Mouse (Mus musculus) forebrain, embryonic 16.5 days (tissue): Measurements from ENCODE around the gene Olfr1104. TPM values are rescaled to one million over a fixed set of nuclear protein-coding genes. Genes with fewer than 3 reads are reported as not detected.

Source experiments
- ATAC-seq: fragments of 200-750 bp; cut with Nextera tagmentation; 2 replicates; pipeline ENCODE4 v1.8.0; 2017; ENCODE audit warnings: mild to moderate bottlenecking, moderate library complexity
- H3K27ac ChIP-seq: fragments of 300-500 bp; sonication (generic); 2 replicates; pipeline ENCODE4 v1.5.1; 2014; ENCODE audit warnings: low read length, control low read depth
- H3K27me3 ChIP-seq: fragments of 300-500 bp; sonication (generic); replicated peaks from 2 replicates; pipeline ENCODE4 v1.6.1; 2014; ENCODE audit warnings: low read length; ENCODE audit not compliant: control insufficient read depth, insufficient read depth
- H3K36me3 ChIP-seq: fragments of 300-500 bp; sonication (generic); 2 replicates; pipeline ENCODE4 v1.6.1; 2014; ENCODE audit not compliant: control insufficient read depth, insufficient read depth
- H3K4me1 ChIP-seq: fragments of 300-500 bp; sonication (generic); replicated peaks from 2 replicates; pipeline ENCODE4 v1.6.1; 2014; ENCODE audit warnings: low read length; ENCODE audit not compliant: control insufficient read depth, insufficient read depth
- H3K4me2 ChIP-seq: fragments of 300-500 bp; sonication (generic); 2 replicates; pipeline ENCODE4 v1.6.1; 2014; ENCODE audit warnings: mild to moderate bottlenecking, low read length, control low read depth
- H3K4me3 ChIP-seq: fragments of 300-500 bp; sonication (generic); replicated peaks from 2 replicates; pipeline ENCODE4 v1.5.1; 2014; ENCODE audit warnings: mild to moderate bottlenecking, low read length, control low read depth
- H3K9ac ChIP-seq: fragments of 300-500 bp; sonication (generic); replicated peaks from 2 replicates; pipeline ENCODE4 v1.6.1; 2014; ENCODE audit warnings: low read depth, low read length, control low read depth
- H3K9me3 ChIP-seq: fragments of 300-500 bp; sonication (generic); 2 replicates; pipeline ENCODE4 v1.6.1; 2016; ENCODE audit warnings: low read length; ENCODE audit not compliant: control insufficient read depth
- WGBS: fragments of 180-500 bp; shearing (Covaris S2); extraction: QIAGEN DNeasy Blood & Tissue Kit; methylation state at CpG from one replicate; pipeline ENCODE4 v1.1.7; 2014; 5-methylcytosine and 5-hydroxymethylcytosine counted together
- polyA plus RNA-seq: library from polyadenylated mRNA; unstranded; fragments of >200 nt; fragmentation: Nextera tagmentation; extraction: Ambion mirVana; gene quantifications from 2 replicates; pipeline ENCODE4 v1.2.1, GENCODE M21; 2015

Gene Olfr1104
- polyA plus RNA-seq: not detected in 2 replicates

GRCm38 (mm10) chr2:87026980-87027379 is at the start of gene Olfr1104:
Olfr1104 (minus strand) TSS chr2:87027080.
- Histone ChIP-seq H3K4me2 (no peak within 1 kb of the TSS), H3K27ac (no peak within 1 kb of the TSS), H3K9ac (no peak within 1 kb of the TSS), H3K4me1 (no peaks in the 10 kb centered on the region), H3K4me3 (no peak within 1 kb of the TSS), H3K27me3 (no peaks in the 10 kb centered on the region), H3K9me3 (no peaks in the 10 kb centered on the region), H3K36me3 (no peaks in the 10 kb centered on the region)
- 85% methylated on average over 1 of the region's 1 CpGs for WGBS
- ATAC-seq: no peak

GRCm38 (mm10) chr2:87075717-87076116 is 48.8 kb upstream of the Olfr1104 start, which contains the start of gene Olfr1107:
Olfr1107 (minus strand) TSS chr2:87075817.
- H3K36me3 ChIP-seq: no peaks in the 10 kb centered on the region
- no peak for ATAC-seq
- H3K27me3 ChIP-seq: no peaks in the 10 kb centered on the region
- no peaks in the 10 kb centered on the region for H3K9me3 ChIP-seq
- H3K4me2 ChIP-seq: no peak within 1 kb of the TSS
- WGBS: 84% methylated on average over 1 of the region's 1 CpGs
- H3K9ac ChIP-seq: no peak within 1 kb of the TSS
- H3K4me1 ChIP-seq: no peaks in the 10 kb centered on the region
- H3K4me3 ChIP-seq: no peak within 1 kb of the TSS
- no peak within 1 kb of the TSS for H3K27ac ChIP-seq

GRCm38 (mm10) chr2:87052173-87052572 is 25.3 kb upstream of the Olfr1104 start, which contains the start of gene Olfr1106:
Olfr1106 (minus strand) TSS chr2:87052273.
- 66% methylated on average over 1 of the region's 1 CpGs for WGBS
- H3K4me3 ChIP-seq: no peak within 1 kb of the TSS
- no peaks in the 10 kb centered on the region for H3K9me3 ChIP-seq
- no peak within 1 kb of the TSS for H3K27ac ChIP-seq
- H3K4me2 ChIP-seq: no peak within 1 kb of the TSS
- no peaks in the 10 kb centered on the region for H3K36me3 ChIP-seq
- H3K9ac ChIP-seq: no peak within 1 kb of the TSS
- ATAC-seq: no peak
- H3K27me3 ChIP-seq: no peaks in the 10 kb centered on the region
- no peaks in the 10 kb centered on the region for H3K4me1 ChIP-seq

- no peaks in the 10 kb centered on the region for H3K36me3 ChIP-seq
- H3K4me1 ChIP-seq: no peaks in the 10 kb centered on the region
- no peaks in the 10 kb centered on the region for H3K9me3 ChIP-seq
- H3K9ac ChIP-seq: no peak within 1 kb of the TSS
- ATAC-seq: no peak
- no peak within 1 kb of the TSS for H3K4me3 ChIP-seq
- no peaks in the 10 kb centered on the region for H3K27me3 ChIP-seq
- no peak within 1 kb of the TSS for H3K4me2 ChIP-seq
- H3K27ac ChIP-seq: no peak within 1 kb of the TSS
Measured at GRCm38 (mm10) chr2:87036431-87036830, 9.6 kb upstream of the Olfr1104 start, which contains the start of gene Olfr1105. Olfr1105 (minus strand) TSS chr2:87036531.

- Histone ChIP-seq H3K36me3 (no peaks in the 10 kb centered on the region), H3K4me1 (no peaks in the 10 kb centered on the region), H3K27me3 (no peaks in the 10 kb centered on the region), H3K4me2 (no peak within 1 kb of the TSS), H3K9me3 (no peaks in the 10 kb centered on the region), H3K27ac (no peak within 1 kb of the TSS), H3K4me3 (no peak within 1 kb of the TSS), H3K9ac (no peak within 1 kb of the TSS)
- no peak for ATAC-seq
Measured at GRCm38 (mm10) chr2:86998098-86998497, 28.8 kb downstream of the Olfr1104 start, which contains the start of gene Olfr1102. Olfr1102 (plus strand) TSS chr2:86998398.

GRCm38 (mm10) chr2:86991121-86991520 is 35.8 kb downstream of the Olfr1104 start, which contains the start of gene Olfr1101:
Olfr1101 (minus strand) TSS chr2:86991221.
- ATAC-seq: no peak
- H3K4me1 ChIP-seq: no peaks in the 10 kb centered on the region
- no peak within 1 kb of the TSS for H3K9ac ChIP-seq
- H3K9me3 ChIP-seq: no peaks in the 10 kb centered on the region
- WGBS: 74% methylated on average over 3 of the region's 3 CpGs
- H3K27ac ChIP-seq: no peak within 1 kb of the TSS
- no peak within 1 kb of the TSS for H3K4me2 ChIP-seq
- H3K4me3 ChIP-seq: no peak within 1 kb of the TSS
- no peaks in the 10 kb centered on the region for H3K36me3 ChIP-seq
- no peaks in the 10 kb centered on the region for H3K27me3 ChIP-seq

GRCm38 (mm10) chr2:86979854-86980253 is 47.0 kb downstream of the Olfr1104 start, which contains the start of gene Olfr1100:
Olfr1100 (minus strand) TSS chr2:86979954.
- Histone ChIP-seq H3K9me3 (no peaks in the 10 kb centered on the region), H3K36me3 (no peaks in the 10 kb centered on the region), H3K4me3 (no peak within 1 kb of the TSS), H3K4me2 (no peak within 1 kb of the TSS), H3K4me1 (no peaks in the 10 kb centered on the region), H3K27ac (no peak within 1 kb of the TSS), H3K27me3 (no peaks in the 10 kb centered on the region), H3K9ac (no peak within 1 kb of the TSS)
- 80% methylated on average over 3 of the region's 3 CpGs for WGBS
- no peak for ATAC-seq

Other genes with a start within 250 kb of the Olfr1104 start
- gene Olfr1093, start 244.6 kb downstream of the Olfr1104 start, polyA plus RNA-seq: not detected in 2 replicates
- not detected in 2 replicates for gene Olfr141, start 217.1 kb downstream of the Olfr1104 start, polyA plus RNA-seq
- not detected in 2 replicates for gene Olfr1094, start 202.4 kb downstream of the Olfr1104 start, polyA plus RNA-seq
- gene Olfr1095, start 175.4 kb downstream of the Olfr1104 start, polyA plus RNA-seq: not detected in 2 replicates
- gene Gm13723, start 152.3 kb downstream of the Olfr1104 start, polyA plus RNA-seq: not detected in 2 replicates
- not detected in 2 replicates for gene Olfr1097, start 134.9 kb downstream of the Olfr1104 start, polyA plus RNA-seq
- not detected in 2 replicates for gene Olfr1098, start 102.5 kb downstream of the Olfr1104 start, polyA plus RNA-seq
- not detected in 2 replicates for gene Olfr1099, start 66.4 kb downstream of the Olfr1104 start, polyA plus RNA-seq
- not detected in 2 replicates for gene Olfr1100, start 47.1 kb downstream of the Olfr1104 start, polyA plus RNA-seq
- gene Olfr1101, start 35.9 kb downstream of the Olfr1104 start, polyA plus RNA-seq: not detected in 2 replicates
- not detected in 2 replicates for gene Olfr1102, start 28.7 kb downstream of the Olfr1104 start, polyA plus RNA-seq
- not detected in 2 replicates for gene Olfr1105, start 9.5 kb upstream of the Olfr1104 start, polyA plus RNA-seq
- gene Olfr1106, start 25.2 kb upstream of the Olfr1104 start, polyA plus RNA-seq: not detected in 2 replicates
- not detected in 2 replicates for gene Olfr1107, start 48.7 kb upstream of the Olfr1104 start, polyA plus RNA-seq
- not detected in 2 replicates for gene Olfr1109, start 68.9 kb upstream of the Olfr1104 start, polyA plus RNA-seq
- not detected in 2 replicates for gene Olfr259, start 87.5 kb upstream of the Olfr1104 start, polyA plus RNA-seq
- not detected in 2 replicates for gene Olfr1110, start 113.2 kb upstream of the Olfr1104 start, polyA plus RNA-seq
- gene Olfr1111, start 125.5 kb upstream of the Olfr1104 start, polyA plus RNA-seq: not detected in 2 replicates
- not detected in 2 replicates for gene Olfr1112, start 160.7 kb upstream of the Olfr1104 start, polyA plus RNA-seq
- not detected in 2 replicates for gene Olfr1113, start 181.9 kb upstream of the Olfr1104 start, polyA plus RNA-seq
- gene Olfr1115, start 220.9 kb upstream of the Olfr1104 start, polyA plus RNA-seq: not detected in 2 replicates
- gene Olfr1116, start 240.5 kb upstream of the Olfr1104 start, polyA plus RNA-seq: not detected in 2 replicates